Mouse (Mus musculus) CH12.LX (cell line): ENCODE data around the gene Col23a1. TPM values are rescaled to one million over a fixed set of nuclear protein-coding genes. Genes with fewer than 3 reads are reported as not detected.

ENCODE experiments used
- DNase-seq: peaks from one replicate; pipeline ENCODE4 v3.0.0-alpha.2; 2013; ENCODE audit errors: extremely low read depth
- H3K27ac ChIP-seq: 2 replicates; pipeline ENCODE4 v1.5.1; 2012; ENCODE audit warnings: low read depth, mild to moderate bottlenecking, control low read depth, moderate library complexity; ENCODE audit not compliant: insufficient read depth
- H3K27me3 ChIP-seq: replicated peaks from 2 replicates; pipeline ENCODE3; 2012; ENCODE audit warnings: inconsistent platforms
- H3K36me3 ChIP-seq, 2 experiments: replicated peaks in 1 of 2; 2 replicates each; pipeline versions ENCODE3 to v1.6.1; 2012; ENCODE audit warnings: inconsistent platforms in 1 of 2, low read length in 1 of 2, mild to moderate bottlenecking in 1 of 2, mixed read lengths in 1 of 2, moderate library complexity in 1 of 2; ENCODE audit not compliant: control insufficient read depth in 1 of 2, insufficient read depth in 1 of 2
- H3K4me1 ChIP-seq, 2 experiments: 2 replicates each; pipeline ENCODE4 v1.6.1; 2012; ENCODE audit warnings: inconsistent platforms in 1 of 2, moderate library complexity in 1 of 2; ENCODE audit not compliant: insufficient read depth in 2 of 2, control insufficient read depth in 1 of 2
- H3K4me2 ChIP-seq: 2 replicates; pipeline ENCODE4 v1.6.1; 2012; ENCODE audit warnings: low read depth, mild to moderate bottlenecking, control low read depth; ENCODE audit not compliant: poor library complexity, insufficient read depth, severe bottlenecking
- H3K4me3 ChIP-seq, 3 experiments: fragments of 150-350 bp in 1 of 3; sonication (generic) in 1 of 3; replicated peaks in 1 of 3; 2 replicates each; pipeline versions ENCODE3 to v1.5.1; 2011 to 2012; ENCODE audit warnings: low read depth in 2 of 3, low read length in 2 of 3, mild to moderate bottlenecking in 2 of 3, moderate library complexity in 2 of 3, control low read depth in 1 of 3, improper control_type of control experiment in 1 of 3, inconsistent platforms in 1 of 3, mixed read lengths in 1 of 3; ENCODE audit not compliant: poor library complexity in 1 of 3
- H3K79me2 ChIP-seq: replicated peaks from 2 replicates; pipeline ENCODE4 v1.6.1; 2012; ENCODE audit warnings: mild to moderate bottlenecking, moderate library complexity; ENCODE audit not compliant: control insufficient read depth, poor library complexity, insufficient read depth, severe bottlenecking; ENCODE audit errors: extremely low read depth
- H3K9ac ChIP-seq: 2 replicates; pipeline ENCODE4 v1.6.1; 2012; ENCODE audit warnings: low read depth, mild to moderate bottlenecking, control low read depth, moderate library complexity; ENCODE audit not compliant: insufficient read depth
- H3K9me3 ChIP-seq: replicated peaks from 2 replicates; pipeline ENCODE3; 2012; ENCODE audit warnings: low read length, inconsistent platforms, mixed read lengths
- BHLHE40 ChIP-seq: IDR thresholded peaks from 2 replicates; pipeline ENCODE4 v1.6.1; 2011; ENCODE audit warnings: mild to moderate bottlenecking, low read depth, low read length, improper control_type of control experiment
- CHD1 ChIP-seq: IDR thresholded peaks from 2 replicates; pipeline ENCODE4 v1.6.1; 2012; ENCODE audit warnings: low read depth, low read length, improper control_type of control experiment, inconsistent platforms
- CHD2 ChIP-seq: IDR thresholded peaks from 2 replicates; pipeline ENCODE4 v1.6.1; 2011; ENCODE audit warnings: low read length, improper control_type of control experiment
- ELF1 ChIP-seq: IDR thresholded peaks from 2 replicates; pipeline ENCODE4 v1.6.1; 2014; ENCODE audit warnings: low read depth, mild to moderate bottlenecking, inconsistent platforms, low read length, improper control_type of control experiment
- EP300 ChIP-seq: IDR thresholded peaks from 2 replicates; pipeline ENCODE4 v1.6.1; 2011; ENCODE audit warnings: low read length, improper control_type of control experiment
- IRF4 ChIP-seq: IDR thresholded peaks from 2 replicates; pipeline ENCODE4 v1.6.1; 2014; ENCODE audit warnings: low read depth, mild to moderate bottlenecking, inconsistent platforms, low read length, improper control_type of control experiment
- JUN ChIP-seq: IDR thresholded peaks from 2 replicates; pipeline ENCODE4 v1.6.1; 2011; ENCODE audit warnings: low read depth, mild to moderate bottlenecking, low read length, improper control_type of control experiment, moderate library complexity; ENCODE audit not compliant: insufficient read depth
- JUND ChIP-seq: conservative IDR thresholded peaks from 2 replicates; pipeline ENCODE4 v1.6.1; 2011; ENCODE audit warnings: low read depth, low read length, improper control_type of control experiment
- KAT2A ChIP-seq: IDR thresholded peaks from 2 replicates; pipeline ENCODE4 v1.6.1; 2012; ENCODE audit warnings: low read length, improper control_type of control experiment, inconsistent platforms; ENCODE audit not compliant: insufficient replicate concordance
- MAX ChIP-seq: IDR thresholded peaks from 2 replicates; pipeline ENCODE4 v1.6.1; 2011; ENCODE audit warnings: low read length, improper control_type of control experiment
- MEF2A ChIP-seq: IDR thresholded peaks from 2 replicates; pipeline ENCODE4 v1.6.1; 2014; ENCODE audit warnings: low read depth, mild to moderate bottlenecking, inconsistent platforms, low read length, improper control_type of control experiment, borderline replicate concordance
- MXI1 ChIP-seq: IDR thresholded peaks from 2 replicates; pipeline ENCODE4 v1.6.1; 2011; ENCODE audit warnings: mild to moderate bottlenecking, low read depth, low read length, improper control_type of control experiment
- NELFE ChIP-seq: IDR thresholded peaks from 2 replicates; pipeline ENCODE4 v1.6.1; 2011; ENCODE audit warnings: low read depth, low read length, improper control_type of control experiment
- POLR2A ChIP-seq: IDR thresholded peaks from 2 replicates; pipeline ENCODE4 v1.6.1; 2011; ENCODE audit warnings: low read depth, mild to moderate bottlenecking, improper control_type of control experiment, low read length
- POLR2AphosphoS2 ChIP-seq: IDR thresholded peaks from 2 replicates; pipeline ENCODE4 v1.6.1; 2011; ENCODE audit warnings: low read depth, low read length, improper control_type of control experiment
- RCOR1 ChIP-seq: conservative IDR thresholded peaks from 2 replicates; pipeline ENCODE4 v1.6.1; 2012; ENCODE audit warnings: low read depth, mild to moderate bottlenecking, inconsistent platforms, low read length, improper control_type of control experiment
- SMC3 ChIP-seq: IDR thresholded peaks from 2 replicates; pipeline ENCODE4 v1.6.1; 2011; ENCODE audit warnings: low read depth, low read length, improper control_type of control experiment
- USF1 ChIP-seq: IDR thresholded peaks from 2 replicates; pipeline ENCODE4 v1.6.1; 2014; ENCODE audit warnings: low read depth, mild to moderate bottlenecking, inconsistent platforms, low read length, improper control_type of control experiment
- USF2 ChIP-seq: conservative IDR thresholded peaks from 2 replicates; pipeline ENCODE4 v1.6.1; 2011; ENCODE audit warnings: low read depth, low read length, improper control_type of control experiment
- ZKSCAN1 ChIP-seq: IDR thresholded peaks from 2 replicates; pipeline ENCODE4 v1.6.1; 2012; ENCODE audit warnings: low read depth, inconsistent platforms, low read length, improper control_type of control experiment, borderline replicate concordance
- dilution Hi-C: fragments of 300-500 bp; cut with MboI; formaldehyde crosslinking; loops from 2 replicates; pipeline ENCODE4 v1.14.3; 2020; ENCODE audit warnings: low sequenced_read_pairs; ENCODE audit not compliant: extremely low pct_unique_long_range_greater_than_20kb, extremely low pct_ligation_motif_present
- in situ Hi-C: fragments of 300-500 bp; cut with MboI; formaldehyde crosslinking; loops from 3 replicates; pipeline ENCODE4 v1.14.3; 2019; ENCODE audit warnings: low sequenced_read_pairs, low pct_ligation_motif_present, low pct_unique_long_range_greater_than_20kb, mixed read lengths
- polyA plus RNA-seq: library from polyadenylated mRNA; unstranded; fragments of >175 nt; gene quantifications from 2 replicates; pipeline ENCODE4 v1.2.1, GENCODE M21; 2012; ENCODE audit warnings: low read depth; ENCODE audit not compliant: insufficient read length
- total RNA-seq, 2 experiments: library from RNA; depleted of rRNA; stranded (reverse); fragments of 300-350 nt in 1 of 2; fragments of >200 nt in 1 of 2; gene quantifications; 2 replicates each; pipeline ENCODE4 v1.2.3; 2012 to 2014

Col23a1 gene
- total and polyA plus RNA-seq, 3 experiments: 0.04 to 0.20 (median 0.08) TPM

- H3K27ac ChIP-seq: no peak overlapping the region
- peaks cover 0 to 48% of the 10 kb centered on the region in 2 experiments; a peak in 3 of 4 replicates for H3K4me1 ChIP-seq
- H3K27me3 ChIP-seq: no peaks in the 10 kb centered on the region
- no peak overlapping the region for H3K4me2 ChIP-seq
- DNase-seq: no peak
- in situ Hi-C loops: no loop called here
- no peak for TF ChIP-seq SMC3
- no peak for TF ChIP-seq ELF1
- TF ChIP-seq BHLHE40: no peak
- no peak for TF ChIP-seq POLR2AphosphoS2
- TF ChIP-seq ZKSCAN1: no peak
- H3K9ac ChIP-seq: no peak overlapping the region
- no peaks in the 10 kb centered on the region for H3K79me2 ChIP-seq
- H3K4me3 ChIP-seq: no peak overlapping the region
- H3K9me3 ChIP-seq: no peaks in the 10 kb centered on the region
- dilution Hi-C loops: no loop called here
- peaks cover 64 to 94% of the 10 kb centered on the region in 2 experiments for H3K36me3 ChIP-seq
Observed at GRCm38 (mm10) chr11:51627907-51628306, 338.2 kb downstream of the Col23a1 start.

GRCm38 (mm10) chr11:51629651-51630314 is 340.1 kb downstream of the Col23a1 start:
- in situ Hi-C loops: no loop called here
- Histone ChIP-seq H3K9ac (no peak overlapping the region), H3K27ac (no peak overlapping the region), H3K4me3 (no peak overlapping the region), H3K9me3 (no peaks in the 10 kb centered on the region), H3K4me2 (no peak overlapping the region), H3K4me1 (peaks cover 3 to 45% of the 10 kb centered on the region in 2 experiments; a peak in 2 of 4 replicates), H3K36me3 (peaks cover 46 to 88% of the 10 kb centered on the region in 2 experiments), H3K27me3 (no peaks in the 10 kb centered on the region)
- DNase-seq: no peak
- dilution Hi-C loops: no loop called here
- TF ChIP-seq RCOR1 (no peak), CHD2 (no peak), KAT2A (no peak), JUN (no peak), MXI1 (no peak), USF1 (no peak), BHLHE40 (no peak), EP300 (no peak), USF2 (no peak), JUND (no peak), NELFE (no peak), CHD1 (no peak), POLR2AphosphoS2 (no peak), IRF4 (no peak), MAX (no peak), MEF2A (no peak), POLR2A (no peak), ELF1 (no peak)
- TF ChIP-seq, all 38 proteins: peak for 0
- H3K79me2 ChIP-seq: peaks cover 3% of the 10 kb centered on the region; the same call in 1 of the 2 replicates
